Mouse (Mus musculus) liver, embryonic 15.5 days (tissue): ENCODE measurements around the gene Nploc4. TPM values are rescaled to one million over a fixed set of nuclear protein-coding genes. Genes with fewer than 3 reads are reported as not detected.
A peak's percentile ranks its signal among the peaks of the same experiment; 100 is the strongest.

Experiments used
- ATAC-seq: fragments of 200-750 bp; cut with Nextera tagmentation; 2 replicates; pipeline ENCODE4 v1.8.0; 2017; ENCODE audit warnings: moderate number of reproducible peaks, mild to moderate bottlenecking, moderate library complexity; ENCODE audit not compliant: insufficient read depth
- H3K27ac ChIP-seq: fragments of 300-500 bp; sonication (generic); replicated peaks from 2 replicates; pipeline ENCODE4 v1.5.1; 2015; ENCODE audit warnings: mild to moderate bottlenecking, inconsistent platforms
- H3K27me3 ChIP-seq: fragments of 300-500 bp; sonication (generic); 2 replicates; pipeline ENCODE4 v1.6.1; 2015; ENCODE audit warnings: mild to moderate bottlenecking, inconsistent platforms
- H3K36me3 ChIP-seq: fragments of 300-500 bp; sonication (generic); replicated peaks from 2 replicates; pipeline ENCODE4 v1.6.1; 2015; ENCODE audit warnings: moderate library complexity, mild to moderate bottlenecking, inconsistent platforms
- H3K4me1 ChIP-seq: fragments of 300-500 bp; sonication (generic); replicated peaks from 2 replicates; pipeline ENCODE4 v1.6.1; 2015; ENCODE audit warnings: inconsistent platforms
- H3K4me2 ChIP-seq: fragments of 300-500 bp; sonication (generic); 2 replicates; pipeline ENCODE4 v1.6.1; 2015; ENCODE audit warnings: moderate library complexity, mild to moderate bottlenecking, inconsistent platforms
- H3K4me3 ChIP-seq: fragments of 300-500 bp; sonication (generic); replicated peaks from 2 replicates; pipeline ENCODE4 v1.5.1; 2015; ENCODE audit warnings: mild to moderate bottlenecking, inconsistent platforms
- H3K9ac ChIP-seq: fragments of 300-500 bp; sonication (generic); 2 replicates; pipeline ENCODE4 v1.6.1; 2015; ENCODE audit warnings: moderate library complexity, mild to moderate bottlenecking, inconsistent platforms
- H3K9me3 ChIP-seq: fragments of 300-500 bp; sonication (generic); replicated peaks from 2 replicates; pipeline ENCODE4 v1.6.1; 2016; ENCODE audit warnings: inconsistent platforms
- WGBS: fragments of 180-500 bp; shearing (Covaris S2); methylation state at CpG from one replicate; pipeline ENCODE4 v1.1.7; 2015; ENCODE audit warnings: mixed read lengths; ENCODE audit not compliant: insufficient replicate concordance; 5-methylcytosine and 5-hydroxymethylcytosine counted together
- polyA plus RNA-seq: library from polyadenylated mRNA; unstranded; fragments of >200 nt; fragmentation: Nextera tagmentation; extraction: Ambion mirVana; gene quantifications from 2 replicates; pipeline ENCODE4 v1.2.1, GENCODE M21; 2015

Nploc4 gene
- polyA plus RNA-seq, 1 experiment from 2014 or later: 20.6 TPM

- Histone ChIP-seq H3K9me3 (no peaks in the 10 kb centered on the region), H3K4me1 (peaks cover 55% of the 10 kb centered on the region), H3K9ac (peak overlapping the region; percentile 83), H3K27ac (peak overlapping the region; percentile 80; the same call in 1 of the 2 replicates), H3K4me2 (peak overlapping the region; percentile 92), H3K36me3 (peaks cover 45% of the 10 kb centered on the region), H3K27me3 (no peaks in the 10 kb centered on the region), H3K4me3 (peak overlapping the region; percentile 84)
- ATAC-seq: no peak
- WGBS: 28% methylated on average over 6 of the region's 6 CpGs
Measured at GRCm38 (mm10) chr11:120458847-120459597, 21.5 kb upstream of the Nploc4 start.

DNA sequence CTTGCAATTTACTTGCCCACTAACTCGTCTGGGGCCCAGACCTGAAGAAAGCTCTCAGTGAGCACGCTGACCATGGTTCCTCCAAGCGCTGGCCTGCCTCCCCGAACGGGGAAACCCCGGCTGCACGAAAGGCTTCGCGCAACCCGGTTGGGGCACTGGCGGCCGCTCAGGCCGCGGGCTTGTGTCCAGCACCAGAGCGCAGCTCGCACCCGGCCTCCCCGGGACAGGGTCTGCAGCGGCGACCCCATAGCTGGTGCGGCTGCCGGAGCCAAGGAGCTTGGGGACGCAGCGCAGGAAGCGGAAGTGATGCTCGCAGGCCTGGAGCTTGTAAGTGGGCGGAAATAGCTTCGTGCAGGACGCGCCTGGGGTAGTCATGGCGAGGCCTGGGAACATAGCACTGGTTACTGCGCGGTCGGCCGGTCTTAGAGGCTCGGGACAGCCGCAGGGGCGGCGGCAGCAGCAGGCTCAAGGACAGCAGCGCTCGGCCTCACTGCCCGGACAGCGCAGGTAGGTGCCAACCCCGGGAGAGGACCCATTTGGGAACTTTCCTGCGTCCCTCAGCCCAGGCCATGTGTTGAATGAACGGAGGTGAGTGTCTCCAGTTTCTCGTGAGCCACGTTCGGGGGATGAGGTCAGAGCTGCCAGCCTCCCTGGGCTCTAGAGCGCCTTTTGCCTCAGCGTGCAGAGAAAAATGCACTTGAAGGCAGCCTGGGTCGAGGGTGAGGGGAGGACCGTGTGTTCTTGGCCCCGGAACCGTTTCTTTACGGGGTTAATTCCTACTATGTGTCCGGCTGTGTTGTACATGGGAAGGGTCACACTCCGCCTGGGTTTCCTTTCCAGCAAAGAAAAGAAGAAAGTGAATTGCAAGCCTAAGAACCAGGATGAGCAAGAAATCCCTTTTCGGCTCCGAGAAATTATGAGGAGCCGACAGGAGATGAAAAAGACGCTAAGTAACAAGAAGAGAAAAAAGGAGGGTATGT lies 20.6 kb upstream of the Nploc4 start, which contains the start of the genes Oxld1 and Ccdc137:
Gene Oxld1, minus strand, starts transcription at position 297 of the 980 bp plus-strand sequence.
Gene Ccdc137, plus strand, starts transcription at position 344 of the 980 bp plus-strand sequence.
- H3K36me3 ChIP-seq: peaks cover 35% of the 10 kb centered on the region
- peak within 1 kb of the TSS; percentile 92 for H3K4me2 ChIP-seq
- H3K27ac ChIP-seq: peak within 1 kb of the TSS; percentile 80
- ATAC-seq: peak; percentile 81
- H3K9me3 ChIP-seq: no peaks in the 10 kb centered on the region
- H3K9ac ChIP-seq: peak within 1 kb of the TSS; percentile 83
- H3K4me1 ChIP-seq: peaks cover 62% of the 10 kb centered on the region
- no peaks in the 10 kb centered on the region for H3K27me3 ChIP-seq
- WGBS: 2% methylated on average over 62 of the region's 62 CpGs
- H3K4me3 ChIP-seq: peak within 1 kb of the TSS; percentile 84

DNA sequence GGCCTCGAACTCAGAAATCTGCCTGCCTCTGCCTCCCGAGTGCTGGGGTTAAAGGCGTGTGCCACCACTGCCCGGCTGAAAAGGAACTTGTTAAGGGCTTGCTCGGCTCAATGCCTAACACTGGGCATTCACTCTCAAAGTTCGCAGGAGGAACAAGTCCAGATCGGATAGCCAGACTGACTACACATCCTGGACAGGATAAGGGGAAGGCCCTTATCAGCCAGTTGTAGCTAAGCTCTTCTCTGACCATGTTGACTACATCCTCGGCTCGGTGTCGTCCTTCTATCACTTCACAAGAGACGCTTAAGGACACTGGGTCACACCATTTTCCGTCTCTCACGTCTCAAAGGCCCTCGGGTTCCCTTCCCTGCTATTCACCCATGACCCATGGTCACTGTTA lies 19.9 kb upstream of the Nploc4 start:
- Histone ChIP-seq H3K9me3 (no peaks in the 10 kb centered on the region), H3K4me3 (peak overlapping the region; percentile 84), H3K27ac (peak overlapping the region; percentile 80), H3K36me3 (peaks cover 29% of the 10 kb centered on the region), H3K4me2 (peak overlapping the region; percentile 92), H3K4me1 (peaks cover 62% of the 10 kb centered on the region), H3K9ac (peak overlapping the region; percentile 83), H3K27me3 (no peaks in the 10 kb centered on the region)
- peak; percentile 47 for ATAC-seq
- WGBS: 3% methylated on average over 14 of the region's 14 CpGs

- Histone ChIP-seq H3K9ac (no peak overlapping the region), H3K4me2 (peak overlapping the region; percentile 92), H3K27me3 (no peaks in the 10 kb centered on the region), H3K9me3 (no peaks in the 10 kb centered on the region), H3K27ac (peak overlapping the region; percentile 80), H3K4me1 (peaks cover 62% of the 10 kb centered on the region), H3K36me3 (peaks cover 11% of the 10 kb centered on the region), H3K4me3 (no peak overlapping the region)
- ATAC-seq: peak; percentile 51
- 58% methylated on average over 7 of the region's 7 CpGs for WGBS
Measured at GRCm38 (mm10) chr11:120455413-120455812, 17.9 kb upstream of the Nploc4 start.

DNA sequence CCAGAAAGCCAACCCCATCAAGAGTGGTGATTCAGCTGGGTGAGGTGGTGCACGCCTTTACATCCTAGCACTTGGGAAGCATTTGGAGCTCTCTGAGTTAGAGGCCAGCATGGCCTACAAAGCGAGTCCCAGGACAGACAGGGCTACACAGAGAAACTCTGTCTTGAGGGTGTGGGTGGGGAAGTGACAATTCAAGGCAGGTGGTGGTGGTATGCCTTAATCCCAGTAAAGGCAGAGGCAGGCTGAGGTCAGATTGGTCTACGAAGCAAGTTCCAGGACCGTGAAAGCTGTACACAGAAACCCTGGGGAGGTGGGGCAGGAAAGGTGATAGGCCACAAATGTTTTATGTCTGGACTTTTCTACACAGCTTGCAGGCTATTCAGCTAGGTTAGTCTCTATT lies 17.5 kb upstream of the Nploc4 start:
- peaks cover 8% of the 10 kb centered on the region for H3K36me3 ChIP-seq
- no peaks in the 10 kb centered on the region for H3K27me3 ChIP-seq
- 88% methylated on average over 4 of the region's 4 CpGs for WGBS
- H3K4me1 ChIP-seq: peaks cover 61% of the 10 kb centered on the region
- peak overlapping the region; percentile 80 for H3K27ac ChIP-seq
- no peak overlapping the region for H3K9ac ChIP-seq
- H3K4me3 ChIP-seq: no peak overlapping the region
- ATAC-seq: no peak
- H3K9me3 ChIP-seq: no peaks in the 10 kb centered on the region
- peak overlapping the region; percentile 92; the same call in 1 of the 2 replicates for H3K4me2 ChIP-seq

DNA sequence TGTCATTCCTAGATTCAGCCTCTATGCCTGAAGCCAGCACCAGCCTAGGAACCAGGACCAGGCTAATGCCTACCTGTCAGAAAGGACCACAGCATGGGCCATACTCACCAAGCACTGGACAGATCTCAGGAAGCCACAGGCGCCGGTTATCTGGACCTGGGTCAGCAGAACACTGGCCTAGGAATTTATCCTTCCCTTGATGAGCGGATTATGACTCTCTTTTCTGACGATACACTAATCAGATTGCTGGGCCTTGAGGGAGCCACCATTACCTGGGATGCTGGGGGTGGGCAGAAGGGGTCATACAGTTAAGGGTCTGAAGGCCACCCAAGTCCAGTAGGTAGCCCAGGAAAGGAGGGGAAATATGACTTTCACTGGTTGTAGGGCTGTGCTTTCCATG lies 15.8 kb upstream of the Nploc4 start, which contains the start of gene Pde6g:
Gene Pde6g, minus strand, starts transcription at position 195 of the 400 bp plus-strand sequence.
- no peaks in the 10 kb centered on the region for H3K36me3 ChIP-seq
- no peaks in the 10 kb centered on the region for H3K9me3 ChIP-seq
- H3K27me3 ChIP-seq: no peaks in the 10 kb centered on the region
- 69% methylated on average over 4 of the region's 4 CpGs for WGBS
- no peak for ATAC-seq
- H3K9ac ChIP-seq: no peak within 1 kb of the TSS
- no peak within 1 kb of the TSS for H3K4me3 ChIP-seq
- H3K4me1 ChIP-seq: peaks cover 44% of the 10 kb centered on the region
- 0 out of 2 replicates have a peak within 1 kb of the TSS, but pooled peaks have one; percentile 80 for H3K27ac ChIP-seq
- no peak within 1 kb of the TSS for H3K4me2 ChIP-seq

DNA sequence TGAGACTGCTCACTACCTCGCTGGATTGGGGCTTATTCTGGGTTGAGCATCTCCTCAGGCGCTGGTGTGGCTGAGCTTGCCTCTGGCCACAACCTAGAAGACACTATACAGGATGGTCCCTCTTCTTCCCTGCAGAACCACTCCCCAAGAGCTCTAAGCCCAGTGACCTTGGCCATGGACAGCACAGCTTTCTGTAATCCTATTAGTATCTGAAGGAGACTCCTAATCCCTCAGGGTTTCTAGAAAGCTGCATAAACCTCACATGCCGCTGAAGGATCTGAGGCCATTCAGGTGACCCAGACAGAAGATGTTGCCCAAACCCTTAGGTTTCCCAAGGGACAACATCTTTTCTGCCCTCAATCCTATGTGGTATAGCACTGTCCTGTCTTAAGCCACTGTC lies 14.7 kb upstream of the Nploc4 start:
- WGBS: 68% methylated on average over 3 of the region's 3 CpGs

DNA sequence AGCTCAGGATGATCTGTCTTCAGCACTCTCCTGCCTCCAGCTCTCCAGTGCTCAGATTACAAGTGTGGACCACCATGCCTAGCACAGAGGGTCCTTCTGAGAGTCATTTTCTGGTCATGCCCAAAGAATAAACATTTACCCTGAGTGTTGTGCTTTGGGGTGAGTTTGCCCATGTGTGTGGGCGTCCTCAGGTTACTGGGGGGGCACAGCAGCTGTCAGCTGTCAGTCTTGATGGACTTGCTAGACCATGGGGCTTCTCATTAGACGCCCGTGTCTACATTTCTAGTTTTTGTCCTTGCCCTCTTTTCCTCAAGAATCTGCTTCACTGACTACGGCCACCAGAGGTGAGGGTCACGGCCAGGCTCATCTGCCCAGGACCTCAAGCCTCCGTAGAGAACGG lies 9.7 kb upstream of the Nploc4 start:
- Histone ChIP-seq H3K9ac (no peak overlapping the region), H3K27ac (no peak overlapping the region), H3K4me3 (no peak overlapping the region), H3K9me3 (no peaks in the 10 kb centered on the region), H3K4me2 (no peak overlapping the region), H3K4me1 (no peaks in the 10 kb centered on the region), H3K36me3 (no peaks in the 10 kb centered on the region), H3K27me3 (no peaks in the 10 kb centered on the region)
- no peak for ATAC-seq
- whole genome bisulfite sequencing: 66% methylated on average over 7 of the region's 7 CpGs

More for the DNA sequence above, 14.7 kb upstream of the Nploc4 start:
- ATAC-seq: no peak
- Histone ChIP-seq H3K27me3 (no peaks in the 10 kb centered on the region), H3K27ac (no peak overlapping the region), H3K9ac (no peak overlapping the region), H3K4me2 (no peak overlapping the region), H3K4me3 (no peak overlapping the region), H3K9me3 (no peaks in the 10 kb centered on the region), H3K4me1 (peaks cover 37% of the 10 kb centered on the region), H3K36me3 (no peaks in the 10 kb centered on the region)

- 34% methylated on average over 3 of the region's 3 CpGs for WGBS
- no peaks in the 10 kb centered on the region for H3K4me1 ChIP-seq
- H3K27ac ChIP-seq: no peak overlapping the region
- H3K9ac ChIP-seq: no peak overlapping the region
- no peaks in the 10 kb centered on the region for H3K27me3 ChIP-seq
- H3K4me2 ChIP-seq: no peak overlapping the region
- H3K9me3 ChIP-seq: no peaks in the 10 kb centered on the region
- H3K36me3 ChIP-seq: no peaks in the 10 kb centered on the region
- no peak for ATAC-seq
- no peak overlapping the region for H3K4me3 ChIP-seq
Measured at GRCm38 (mm10) chr11:120445475-120445874, 8.0 kb upstream of the Nploc4 start.

DNA sequence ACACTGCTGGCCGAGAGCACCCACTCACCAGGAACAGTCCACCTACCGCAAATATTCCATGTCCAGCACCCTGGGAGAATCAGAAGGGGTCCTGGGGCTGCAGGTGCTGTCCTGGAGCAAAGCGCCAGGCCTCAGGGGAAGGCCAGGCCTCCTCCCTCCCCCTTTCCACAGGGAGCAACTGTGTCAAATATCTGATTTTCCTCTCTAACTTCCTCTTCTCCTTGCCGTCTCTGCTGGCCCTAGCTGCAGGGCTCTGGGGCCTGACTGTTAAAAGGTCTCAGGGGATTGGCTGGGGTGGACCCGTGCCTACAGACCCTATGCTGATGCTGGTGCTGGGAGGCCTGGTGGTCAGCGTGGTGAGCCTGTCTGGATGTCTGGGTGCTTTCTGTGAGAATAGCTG lies 6.6 kb upstream of the Nploc4 start:
- Histone ChIP-seq H3K4me3 (no peak overlapping the region), H3K27ac (no peak overlapping the region), H3K4me1 (no peaks in the 10 kb centered on the region), H3K27me3 (no peaks in the 10 kb centered on the region), H3K9me3 (no peaks in the 10 kb centered on the region), H3K4me2 (no peak overlapping the region), H3K9ac (no peak overlapping the region), H3K36me3 (no peaks in the 10 kb centered on the region)
- WGBS: 52% methylated on average over 6 of the region's 6 CpGs
- no peak for ATAC-seq
